Mouse (Mus musculus): ENCODE measurements around the gene Atxn2. TPM values are rescaled to one million over a fixed set of nuclear protein-coding genes. Genes with fewer than 3 reads are reported as not detected.
"Not testable (repeated sequence)": the region's sequence is repeated elsewhere in the genome, so short reads cannot be mapped to it uniquely, and the experiment has no call there.

The Atxn2 gene
- polyA plus RNA-seq, 1 experiment from 2014 or later, result 209 TPM

- no peak for ATAC-seq
- in situ Hi-C loops (cut with MboI; ENCODE audit: low pct_unique_long_range_greater_than_20kb), result no loop called here
- no peak for DNase-seq (ENCODE audit: low read depth, low spot score)
Measured at GRCm38 (mm10) chr5:121843138-121843905, 132.2 kb downstream of the Atxn2 start.

GRCm38 (mm10) chr5:121845361-121845760 lies 134.2 kb downstream of the Atxn2 start:
- H3K27me3 ChIP-seq, result no peaks in the 10 kb centered on the region
- ATAC-seq (no peak), DNase-seq (ENCODE audit: low read depth, low spot score) (no peak)
- no peak for TF ChIP-seq CTCF (IDR thresholded peaks at IDR 0.05)
- in situ Hi-C loops (cut with MboI; ENCODE audit: low pct_unique_long_range_greater_than_20kb), result loop anchor here (5.0 kb wide), 1 partner anchor 33 kb away; no protein-coding TSS in a partner anchor
- CTCF ChIA-PET, result interaction anchor here (4.3 kb wide), 1 partner anchor 28 kb away, joined by 41 read pairs; no protein-coding TSS in a partner anchor
- POLR2A ChIA-PET, result interaction anchor here (0.6 kb wide), 1 partner anchor 58 kb away, joined by 3 read pairs; no protein-coding TSS in a partner anchor

More at GRCm38 (mm10) chr5:121843138-121843905, 132.2 kb downstream of the Atxn2 start:
- POLR2A ChIA-PET, result interaction anchor here (1.1 to 1.4 kb wide), 2 partner anchors 27 to 33 kb away, joined by 3 to 4 read pairs; no protein-coding TSS in a partner anchor
- no peaks in the 10 kb centered on the region for H3K27me3 ChIP-seq
- TF ChIP-seq CTCF (IDR thresholded peaks at IDR 0.05), result no peak
- CTCF ChIA-PET, result interaction anchor here (0.6 to 4.3 kb wide), 7 partner anchors 9 to 44 kb away, joined by 3 to 41 read pairs (median 4); no protein-coding TSS in a partner anchor

- CTCF ChIA-PET, result no interaction called here
- no peak for TF ChIP-seq CTCF (IDR thresholded peaks at IDR 0.05)
- ATAC-seq (no peak), DNase-seq (ENCODE audit: low read depth, low spot score) (no peak)
- in situ Hi-C loops (cut with MboI; ENCODE audit: low pct_unique_long_range_greater_than_20kb), result loop anchor here (5.0 kb wide), 1 partner anchor 34 kb away; no protein-coding TSS in a partner anchor
- POLR2A ChIA-PET, result interaction anchor here (0.6 kb wide), 1 partner anchor 59 kb away, joined by 3 read pairs; no protein-coding TSS in a partner anchor
- no peaks in the 10 kb centered on the region for H3K27me3 ChIP-seq
Measured at GRCm38 (mm10) chr5:121846322-121846721, 135.2 kb downstream of the Atxn2 start.

GRCm38 (mm10) chr5:121847269-121847668 lies 136.1 kb downstream of the Atxn2 start:
- not testable (repeated sequence) for ATAC-seq; H3K27me3 ChIP-seq; DNase-seq (ENCODE audit: low read depth, low spot score)
- ChIA-PET POLR2A (interaction anchor here (1.0 kb wide), 1 partner anchor 187 kb away, joined by 6 read pairs; the partner anchor contains the start of genes Acad10 and Brap), CTCF (interaction anchor here (0.8 kb wide), 1 partner anchor 30 kb away, joined by 3 read pairs; no protein-coding TSS in a partner anchor)
- in situ Hi-C loops (cut with MboI; ENCODE audit: low pct_unique_long_range_greater_than_20kb), result loop anchor here (5.0 kb wide), 1 partner anchor 35 kb away; no protein-coding TSS in a partner anchor

GRCm38 (mm10) chr5:121848035-121848519 lies 136.9 kb downstream of the Atxn2 start:
- H3K27me3 ChIP-seq, result no peaks in the 10 kb centered on the region
- POLR2A ChIA-PET, result interaction anchor here (1.0 kb wide), 1 partner anchor 188 kb away, joined by 6 read pairs; the partner anchor contains the start of genes Acad10 and Brap
- ATAC-seq, result peak; percentile 33
- in situ Hi-C loops (cut with MboI; ENCODE audit: low pct_unique_long_range_greater_than_20kb), result loop anchor here (5.0 kb wide), 1 partner anchor 36 kb away; no protein-coding TSS in a partner anchor
- no peak for TF ChIP-seq CTCF (IDR thresholded peaks at IDR 0.05)
- DNase-seq (ENCODE audit: low read depth, low spot score), result no peak
- CTCF ChIA-PET, result no interaction called here

GRCm38 (mm10) chr5:121848743-121849142 lies 137.6 kb downstream of the Atxn2 start, which contains the start of gene Pheta1:
Gene Pheta1, plus strand, starts transcription at chr5:121848984.
- TF ChIP-seq CTCF (IDR thresholded peaks at IDR 0.05), result no peak
- DNase-seq (ENCODE audit: low read depth, low spot score), result peak; percentile 44
- ChIA-PET CTCF (no interaction called here), POLR2A (no interaction called here)
- peak; percentile 54 for ATAC-seq
- in situ Hi-C loops (cut with MboI; ENCODE audit: low pct_unique_long_range_greater_than_20kb), result loop anchor here (5.0 kb wide), 1 partner anchor 36 kb away; no protein-coding TSS in a partner anchor
- no peaks in the 10 kb centered on the region for H3K27me3 ChIP-seq

GRCm38 (mm10) chr5:121849478-121850349 lies 138.6 kb downstream of the Atxn2 start:
- no peak for TF ChIP-seq CTCF (IDR thresholded peaks at IDR 0.05)
- DNase-seq (ENCODE audit: low read depth, low spot score) (no peak), ATAC-seq (no peak)
- ChIA-PET CTCF (interaction anchor here (1.0 to 1.6 kb wide), 4 partner anchors 22 to 65 kb away, joined by 3 to 7 read pairs (median 4); no protein-coding TSS in a partner anchor), POLR2A (interaction anchor here (0.6 kb wide), 1 partner anchor 216 kb away, joined by 4 read pairs; no protein-coding TSS in a partner anchor)
- H3K27me3 ChIP-seq, result no peaks in the 10 kb centered on the region
- in situ Hi-C loops (cut with MboI; ENCODE audit: low pct_unique_long_range_greater_than_20kb), result loop anchor here (5.0 kb wide), 1 partner anchor 37 kb away; no protein-coding TSS in a partner anchor

- no peak for TF ChIP-seq CTCF (IDR thresholded peaks at IDR 0.05)
- CTCF ChIA-PET, result no interaction called here
- in situ Hi-C loops (cut with MboI; ENCODE audit: low pct_unique_long_range_greater_than_20kb), result no loop called here
- no peak for ATAC-seq
- POLR2A ChIA-PET, result interaction anchor here (0.6 kb wide), 1 partner anchor 19 kb away, joined by 3 read pairs; no protein-coding TSS in a partner anchor
- no peaks in the 10 kb centered on the region for H3K27me3 ChIP-seq
- DNase-seq (ENCODE audit: low read depth, low spot score), result no peak
Measured at GRCm38 (mm10) chr5:121853368-121854051, 142.4 kb downstream of the Atxn2 start.

GRCm38 (mm10) chr5:121854768-121855167 lies 143.6 kb downstream of the Atxn2 start:
- DNase-seq (ENCODE audit: low read depth, low spot score) (no peak), ATAC-seq (no peak)
- H3K27me3 ChIP-seq, result no peaks in the 10 kb centered on the region
- in situ Hi-C loops (cut with MboI; ENCODE audit: low pct_unique_long_range_greater_than_20kb), result no loop called here
- TF ChIP-seq CTCF (IDR thresholded peaks at IDR 0.05), result no peak
- POLR2A ChIA-PET, result no interaction called here
- CTCF ChIA-PET, result no interaction called here

Data from Patski (cell line).